Mouse (Mus musculus): ENCODE data around the gene Taf1c.

DNA sequence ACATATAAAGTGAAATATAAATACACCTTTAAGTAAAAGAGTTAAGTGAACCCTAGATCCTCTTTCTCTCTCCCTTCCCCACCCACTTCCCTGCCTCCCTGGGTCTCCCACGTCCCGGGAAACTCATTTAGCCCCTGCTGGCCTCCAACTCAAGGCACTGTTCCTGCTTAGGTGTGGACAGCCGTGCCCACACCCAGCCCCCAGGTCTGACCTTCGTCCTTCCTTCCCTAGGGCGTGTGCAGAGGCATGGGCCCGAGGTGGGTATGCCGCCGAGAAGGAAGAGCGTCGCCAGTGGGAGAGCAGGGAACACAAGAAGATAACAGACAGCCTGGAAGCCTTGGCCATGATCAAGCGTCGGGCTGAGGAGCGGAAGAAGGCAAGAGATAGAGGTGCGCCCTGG is 14.7 kb downstream of the Taf1c start:
- TF ChIP-seq POLR2A (IDR thresholded peaks at IDR 0.05; ENCODE audit: low read depth, low read length) = no peak
- no peak for TF ChIP-seq CTCF (conservative IDR thresholded peaks at IDR 0.05; ENCODE audit: insufficient read depth, insufficient read length, low read depth, low read length)

Measured in kidney, adult 2 months (tissue).